Mouse (Mus musculus): ENCODE measurements around the gene Mgat4a.

Gene Mgat4a

DNA sequence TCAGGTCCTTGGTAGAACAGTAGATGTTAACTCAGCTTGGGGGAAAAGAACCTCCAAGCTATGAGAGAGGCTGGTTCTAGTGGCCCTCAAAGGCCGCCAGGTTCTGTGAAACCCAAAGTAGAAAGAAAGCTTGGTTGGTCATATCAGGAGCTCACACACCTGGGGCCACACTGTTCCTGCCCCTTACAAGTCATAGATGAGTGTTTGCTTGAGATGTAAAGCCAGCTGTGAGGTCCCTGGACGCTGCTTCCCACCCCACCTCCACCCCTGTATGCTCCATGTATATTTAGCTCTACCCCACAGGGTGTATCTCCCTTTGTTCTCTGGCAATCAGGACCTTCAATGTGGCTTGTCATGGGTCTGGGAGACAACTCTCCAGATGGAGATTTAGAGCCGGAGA, 132.1 kb downstream of the Mgat4a start:
- TF ChIP-seq GATA4 (IDR thresholded peaks at IDR 0.05; ENCODE audit: insufficient replicate concordance, low read length) = no peak

DNA sequence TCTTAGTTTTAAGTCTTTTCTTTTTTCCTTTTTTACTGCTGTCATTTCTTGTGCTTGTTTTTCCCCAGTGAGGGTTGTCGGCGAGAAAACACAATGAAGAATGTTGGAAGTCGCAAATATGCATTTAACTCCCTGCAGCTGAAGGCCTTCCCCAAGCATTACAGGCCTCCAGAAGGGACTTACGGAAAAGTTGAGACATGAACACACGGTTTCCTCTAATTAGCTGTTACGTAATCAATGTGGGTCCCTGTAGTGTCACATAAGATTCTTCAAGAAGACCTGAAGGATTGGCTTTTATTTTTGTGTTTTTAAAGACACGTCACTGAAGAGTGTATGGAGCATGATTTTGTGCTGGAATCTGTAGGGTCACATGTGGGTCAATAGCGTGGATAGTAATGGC, 132.8 kb downstream of the Mgat4a start:
- TF ChIP-seq GATA4 (IDR thresholded peaks at IDR 0.05; ENCODE audit: insufficient replicate concordance, low read length) = no peak

DNA sequence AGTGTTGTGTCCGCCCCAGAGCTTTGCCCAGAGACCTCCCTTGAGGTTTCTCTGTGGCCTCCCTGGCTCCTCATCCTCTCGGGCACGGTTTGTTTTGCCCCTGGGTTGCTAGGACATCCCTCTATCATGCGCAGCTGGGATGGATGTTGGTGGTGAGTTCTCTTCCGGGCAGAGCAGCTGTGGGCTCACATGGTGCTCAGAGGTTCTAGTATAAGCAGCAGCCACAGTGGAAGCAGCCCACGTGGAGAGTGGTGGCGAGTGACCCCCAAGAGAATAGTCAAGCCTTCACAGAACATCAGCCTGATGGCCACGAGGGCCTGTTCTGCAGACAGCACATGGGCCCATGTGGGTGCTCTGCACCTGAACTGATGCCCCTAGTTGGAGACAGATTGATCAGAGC, 133.6 kb downstream of the Mgat4a start:
- TF ChIP-seq GATA4 (IDR thresholded peaks at IDR 0.05; ENCODE audit: insufficient replicate concordance, low read length) = no peak

DNA sequence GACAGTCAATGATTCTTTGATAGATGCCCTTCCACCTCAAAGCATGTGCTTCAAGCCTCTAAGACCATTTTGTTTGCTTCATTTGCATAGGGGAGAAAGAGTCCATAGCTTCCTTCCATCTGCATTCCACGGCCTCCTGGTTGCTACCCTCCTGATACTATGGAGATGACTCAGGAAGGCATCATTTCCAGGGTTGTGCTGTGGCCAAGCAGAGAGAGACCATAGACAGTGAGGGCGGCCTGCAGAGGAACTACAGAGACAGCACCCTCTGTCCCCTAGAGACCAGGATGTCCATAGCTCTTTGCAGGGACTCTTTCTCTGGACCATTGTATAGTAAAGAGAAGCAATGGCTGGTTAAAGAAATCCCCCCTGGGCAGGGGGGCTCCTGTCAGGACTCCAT, 135.7 kb downstream of the Mgat4a start:
- TF ChIP-seq GATA4 (IDR thresholded peaks at IDR 0.05; ENCODE audit: insufficient replicate concordance, low read length) = no peak

DNA sequence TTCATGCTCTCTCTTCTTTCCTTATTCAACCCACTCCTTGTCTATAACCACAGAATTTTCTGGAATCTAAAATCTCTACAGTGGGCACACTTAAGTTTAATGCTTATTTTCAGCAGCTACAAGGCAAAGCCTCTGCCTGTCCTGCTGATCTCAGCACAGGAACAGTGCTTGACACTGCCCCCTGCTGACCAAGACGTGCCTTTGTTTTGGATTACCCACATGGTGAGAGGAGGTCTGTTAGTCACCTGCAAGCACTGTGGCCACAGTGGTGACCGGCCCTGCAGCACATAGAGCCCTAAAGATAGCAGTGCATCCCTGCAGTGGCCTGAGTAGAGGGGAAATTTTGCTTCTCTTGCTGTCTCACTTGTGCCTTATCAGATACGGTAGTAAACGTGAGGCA, 139.1 kb downstream of the Mgat4a start:
- TF ChIP-seq GATA4 (IDR thresholded peaks at IDR 0.05; ENCODE audit: insufficient replicate concordance, low read length) = no peak

- no peak for TF ChIP-seq GATA4 (IDR thresholded peaks at IDR 0.05; ENCODE audit: insufficient replicate concordance, low read length)
These were observed 141.1 kb downstream of the Mgat4a start for GRCm38 (mm10) chr1:37399734-37400133.

DNA sequence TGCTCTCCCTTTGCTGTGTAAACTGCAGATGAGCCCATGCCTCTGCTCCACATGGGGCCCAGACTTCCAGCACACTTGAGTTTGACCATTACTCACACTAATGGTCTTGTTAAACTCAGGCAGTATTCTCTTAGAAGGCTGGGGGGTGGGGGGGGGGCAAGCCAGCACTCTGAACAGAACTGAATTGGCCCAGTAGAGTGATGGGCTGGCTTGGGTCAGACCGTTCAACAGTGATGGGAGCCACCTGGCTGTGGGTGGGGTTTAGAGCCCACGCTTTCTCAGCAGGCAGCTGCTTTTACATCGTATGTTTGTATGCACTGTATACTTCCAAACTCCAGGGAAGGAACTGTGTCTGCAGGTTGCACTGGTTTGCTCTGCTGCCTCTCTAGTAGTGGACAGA, 141.9 kb downstream of the Mgat4a start:
- TF ChIP-seq GATA4 (IDR thresholded peaks at IDR 0.05; ENCODE audit: insufficient replicate concordance, low read length) = no peak

GRCm38 (mm10) chr1:37396481-37396880, 144.3 kb downstream of the Mgat4a start:
- TF ChIP-seq GATA4 (IDR thresholded peaks at IDR 0.05; ENCODE audit: insufficient replicate concordance, low read length) = no peak

DNA sequence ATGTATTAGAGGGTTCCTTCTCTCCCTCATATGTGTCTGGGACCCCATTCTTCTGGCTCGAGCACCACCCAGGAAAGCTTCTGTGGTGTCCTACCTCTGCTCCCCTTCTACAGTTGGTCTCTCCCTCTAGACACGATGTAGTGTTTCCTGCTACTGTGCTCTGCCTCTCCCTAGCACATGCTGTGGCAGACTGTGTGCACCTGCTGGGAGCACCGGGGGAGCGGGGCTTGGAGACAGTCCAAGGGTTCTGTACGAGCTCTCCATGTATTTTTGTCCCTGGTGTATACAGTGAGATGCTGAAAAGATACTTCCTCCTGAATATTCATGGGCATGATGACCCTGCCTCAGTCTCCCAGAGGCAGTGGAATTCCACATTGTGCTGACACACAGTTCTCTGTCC, 147.6 kb downstream of the Mgat4a start:
- TF ChIP-seq GATA4 (IDR thresholded peaks at IDR 0.05; ENCODE audit: insufficient replicate concordance, low read length) = no peak

Data from liver, adult (tissue).